Mouse (Mus musculus) layer of hippocampus, postnatal 36 days (tissue): ENCODE results near the gene Cldn10. TPM values are rescaled to one million over a fixed set of nuclear protein-coding genes. Genes with fewer than 3 reads are reported as not detected.

Experiments used
- DNase-seq, 2 experiments: peaks; one replicate each; pipeline ENCODE4 v3.0.0; 2022
- total RNA-seq, 2 experiments: library from RNA; stranded (reverse); gene quantifications; 2 replicates each; pipeline ENCODE4 v1.2.3; 2021

The Cldn10 gene
- total RNA-seq, 2 experiments from 2014 or later = 31.9 to 33.7 TPM

DNA sequence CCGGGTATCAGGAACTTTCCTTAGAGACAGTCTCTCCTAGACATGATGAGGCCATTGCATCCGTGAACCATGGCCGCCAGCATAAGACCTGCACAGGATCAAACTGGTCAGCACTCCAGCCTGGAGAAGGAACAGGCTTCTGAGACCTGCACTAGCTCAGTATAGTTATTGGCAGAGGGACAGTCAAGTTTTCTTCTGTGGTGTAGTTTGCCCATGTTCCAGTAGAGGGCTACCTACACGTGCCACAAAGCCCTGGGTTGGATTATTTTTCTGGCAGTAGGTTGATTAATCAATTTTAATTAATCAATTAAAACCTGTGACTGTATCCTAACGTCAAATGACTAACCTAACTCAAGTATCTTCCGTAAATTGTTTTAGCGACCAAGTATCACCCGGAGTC is 131.3 kb downstream of the Cldn10 start:
- no peak for DNase-seq

DNA sequence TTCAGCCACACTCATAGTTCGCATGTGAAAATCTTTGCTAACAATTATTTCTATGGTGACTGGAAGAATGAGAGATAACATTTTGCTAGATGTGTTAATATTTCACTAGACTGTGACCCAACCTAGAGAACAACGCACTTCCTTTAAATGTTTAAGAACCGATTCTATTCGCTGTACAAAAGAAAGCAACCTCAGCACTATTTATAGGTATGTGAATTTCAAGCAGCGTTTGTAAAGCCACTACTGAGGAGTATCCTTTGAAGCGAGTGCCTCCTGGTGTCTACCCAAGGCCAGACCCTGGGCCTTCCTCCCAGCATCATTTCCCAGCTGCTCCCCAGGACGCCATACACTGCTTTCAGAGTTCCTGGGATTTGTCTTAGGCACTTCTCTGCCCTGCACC is 132.9 kb downstream of the Cldn10 start:
- no peak for DNase-seq

DNA sequence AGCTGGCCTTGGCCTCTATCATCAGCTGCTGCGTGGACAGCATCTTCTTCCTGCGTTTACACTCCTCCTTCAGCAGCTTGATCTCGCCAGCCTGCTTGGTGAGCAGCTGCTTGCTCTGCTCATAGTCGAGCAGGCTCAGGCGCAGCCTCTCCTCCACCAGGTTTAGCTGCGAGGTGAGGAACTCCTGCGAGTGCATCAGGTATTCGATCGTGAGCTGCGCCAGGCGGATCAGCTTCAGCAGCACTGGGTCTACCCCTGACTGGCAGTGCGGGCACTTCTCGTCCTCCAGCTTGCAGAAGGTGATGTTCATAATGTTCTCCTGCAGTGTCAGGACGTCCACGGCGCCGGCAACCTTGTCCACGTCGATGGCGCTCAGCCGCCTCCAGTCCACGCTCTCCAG is 134.5 kb downstream of the Cldn10 start:
- no peak for DNase-seq

DNA sequence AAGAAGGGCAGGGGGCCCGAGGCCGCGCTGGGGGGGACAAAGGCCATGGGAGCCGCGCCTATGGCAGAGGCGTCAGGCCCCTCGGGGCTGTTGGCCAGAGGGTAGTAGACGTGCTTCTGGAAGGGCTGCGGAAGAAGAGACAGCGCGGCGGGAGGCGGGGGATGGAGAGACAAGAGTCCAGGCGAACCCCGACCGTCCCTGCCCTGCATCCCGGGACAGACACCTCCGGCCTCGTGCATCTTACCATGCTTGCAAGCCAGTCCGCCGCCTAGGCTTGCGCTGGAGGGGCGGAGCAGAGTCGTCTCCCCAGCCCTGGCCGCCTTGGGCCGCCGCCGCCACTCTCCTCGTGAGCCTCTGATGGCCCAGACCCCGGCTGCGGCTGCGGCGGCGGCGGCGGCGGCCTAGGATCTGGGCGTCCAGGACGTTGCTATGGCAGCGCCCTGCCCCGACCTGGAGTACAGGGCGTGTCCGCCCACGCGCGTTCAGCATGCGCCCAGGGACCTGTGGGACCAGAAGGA is 135.0 kb downstream of the Cldn10 start:
- DNase-seq = peak in 1 of 2 experiments; percentile 33

Other genes starting within 250 kb of the Cldn10 start
- gene Abcc4, start 81.7 kb upstream of the Cldn10 start, total RNA-seq = 10 to 100 TPM in 1 of 2 experiments, 1 to 10 TPM in 1; 8.2 to 10.4 TPM
- gene Dzip1, start 137.6 kb downstream of the Cldn10 start, total RNA-seq = 100 to 1,000 TPM; 115 to 130 TPM
- 10 to 100 TPM; 41.8 to 50.9 TPM for gene Dnajc3, start 150.1 kb downstream of the Cldn10 start, total RNA-seq